Mouse (Mus musculus): ENCODE results near the gene Ifi207.
A peak's percentile ranks its signal among the peaks of the same experiment; 100 is the strongest.
"Not testable (repeated sequence)": the region's sequence is repeated elsewhere in the genome, so short reads cannot be mapped to it uniquely, and the experiment has no call there.

The Ifi207 gene

GRCm38 (mm10) chr1:173741656-173742055 is at the start of gene Ifi207:
Gene Ifi207 (minus strand): TSS chr1:173741747.
- DNase-seq (ENCODE audit: extremely low read depth, low read depth): no peak

GRCm38 (mm10) chr1:173773457-173773856 is 31.9 kb upstream of the Ifi207 start:
- not testable (repeated sequence) for DNase-seq (ENCODE audit: extremely low read depth, low read depth)

- DNase-seq (ENCODE audit: extremely low read depth, low read depth): peak; percentile 6
Observed at GRCm38 (mm10) chr1:173766848-173767617, 25.5 kb upstream of the Ifi207 start, which contains the start of gene Ifi204. Gene Ifi204 (minus strand): TSS chr1:173766943.

GRCm38 (mm10) chr1:173760032-173760431 is 18.5 kb upstream of the Ifi207 start:
- not testable (repeated sequence) for DNase-seq (ENCODE audit: extremely low read depth, low read depth)

GRCm38 (mm10) chr1:173742262-173742661 is 715 bp upstream of the Ifi207 start:
- DNase-seq (ENCODE audit: extremely low read depth, low read depth): no peak

GRCm38 (mm10) chr1:173740537-173740936 is 1.0 kb downstream of the Ifi207 start:
- DNase-seq (ENCODE audit: extremely low read depth, low read depth): no peak

GRCm38 (mm10) chr1:173736986-173737385 is 4.6 kb downstream of the Ifi207 start:
- no peak for DNase-seq (ENCODE audit: extremely low read depth, low read depth)

GRCm38 (mm10) chr1:173735015-173735414 is 6.5 kb downstream of the Ifi207 start:
- not testable (repeated sequence) for DNase-seq (ENCODE audit: extremely low read depth, low read depth)

GRCm38 (mm10) chr1:173733219-173733618 is 8.3 kb downstream of the Ifi207 start:
- DNase-seq (ENCODE audit: extremely low read depth, low read depth): no peak

- no peak for DNase-seq (ENCODE audit: extremely low read depth, low read depth)
Observed at GRCm38 (mm10) chr1:173694270-173694669, 47.3 kb downstream of the Ifi207 start.

- DNase-seq (ENCODE audit: extremely low read depth, low read depth): not testable (repeated sequence)
Observed at GRCm38 (mm10) chr1:173678605-173679004, 62.9 kb downstream of the Ifi207 start.

- DNase-seq (ENCODE audit: extremely low read depth, low read depth): not testable (repeated sequence)
Observed at GRCm38 (mm10) chr1:173673458-173674097, 68.0 kb downstream of the Ifi207 start, which contains the start of gene Ifi208. Gene Ifi208 (plus strand): TSS chr1:173673675.

All from MEL-GATA-1-ER (cell line).